Mouse (Mus musculus) spleen, adult 2 months (tissue): Measurements from ENCODE around the gene Pitx2.

Source experiments
- CTCF ChIP-seq: fragments of 200-500 bp; IDR thresholded peaks from 2 replicates; pipeline ENCODE4 v1.5.1; 2011; ENCODE audit warnings: mild to moderate bottlenecking, inconsistent platforms; ENCODE audit not compliant: insufficient read depth, insufficient read length, insufficient replicate concordance; ENCODE audit errors: extremely low read depth
- POLR2A ChIP-seq: fragments of 200-500 bp; IDR thresholded peaks from 2 replicates; pipeline ENCODE4 v1.6.1; 2011; ENCODE audit warnings: low read depth, low read length, inconsistent platforms

DNA sequence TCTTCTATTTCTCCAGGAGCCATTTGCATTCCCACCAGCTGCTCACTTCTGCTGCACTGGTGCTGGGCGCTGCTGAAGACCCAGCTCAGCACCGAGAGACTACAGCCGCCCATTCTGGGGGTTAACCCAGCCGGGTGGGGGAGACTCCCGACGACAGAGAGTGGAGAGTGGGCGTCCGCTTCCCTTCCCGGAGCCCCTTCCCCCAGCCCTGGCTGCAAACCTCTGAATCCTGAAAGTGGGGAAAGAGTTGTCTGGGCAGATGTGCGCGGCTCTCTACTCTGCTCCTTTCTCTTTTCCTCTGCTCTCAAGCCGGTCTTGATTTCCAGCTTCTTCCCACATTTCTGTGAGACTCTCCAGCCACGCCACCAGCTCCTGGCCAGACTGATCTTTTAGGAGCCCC, 2.6 kb upstream of the Pitx2 start:
- no peak for TF ChIP-seq POLR2A
- TF ChIP-seq CTCF, result no peak
